21 mouse cellular contexts compared by ENCODE assay signal in genomic region chr9:86543451-86543850, GRCm38 (mm10). TPM values are rescaled to one million over a fixed set of nuclear protein-coding genes. Genes with fewer than 3 reads are reported as not detected.
DNase-seq lines count a peak whose midpoint lies in the region; ATAC-seq and TF ChIP-seq lines count a peak whose summit lies in the region.
"Had no signal": no experiment of that assay in that cellular context is flagged by ENCODE, and none has a peak within 500 bp of the region (broad histone marks: within the 10 kb centered on the region; RNA-seq: fewer than 3 reads in every experiment).

No protein-coding gene starts in this region.

- TF ChIP-seq CTCF in midbrain, postnatal 0 days (IDR thresholded peaks at IDR 0.05), result no peak
- no peak for TF ChIP-seq CTCF in forebrain, postnatal 0 days (IDR thresholded peaks at IDR 0.05; ENCODE audit: low read depth)

- no peak overlapping the region for H3K4me3 ChIP-seq in midbrain, postnatal 0 days (ENCODE audit: low read depth, low read length)
- H3K4me3 ChIP-seq in midbrain, embryonic 11.5 days (ENCODE audit: low read depth, low read length), result no peak overlapping the region
- H3K4me3 ChIP-seq in forebrain, embryonic 13.5 days, result no peak overlapping the region
- H3K4me3 ChIP-seq in forebrain, postnatal 0 days (ENCODE audit: low read depth, low read length), result no peak overlapping the region
- no peak overlapping the region for H3K4me3 ChIP-seq in embryonic facial prominence, embryonic 10.5 days
- H3K4me3 ChIP-seq: embryonic facial prominence, embryonic 12.5 days; heart, embryonic 10.5 days; hindbrain, embryonic 12.5 days had no signal

- no peaks in the 10 kb centered on the region for H3K4me1 ChIP-seq in midbrain, postnatal 0 days (ENCODE audit: insufficient read depth, low read length)
- no peaks in the 10 kb centered on the region for H3K4me1 ChIP-seq in midbrain, embryonic 11.5 days (ENCODE audit: control insufficient read depth, insufficient read depth, low read length)
- peaks cover 12% of the 10 kb centered on the region; the same call in 1 of the 2 replicates for H3K4me1 ChIP-seq in forebrain, embryonic 13.5 days
- no peaks in the 10 kb centered on the region for H3K4me1 ChIP-seq in forebrain, postnatal 0 days (ENCODE audit: insufficient read depth)
- H3K4me1 ChIP-seq in embryonic facial prominence, embryonic 10.5 days, result no peaks in the 10 kb centered on the region
- H3K4me1 ChIP-seq: embryonic facial prominence, embryonic 12.5 days; heart, embryonic 10.5 days; hindbrain, embryonic 12.5 days had no signal

- no peak for ATAC-seq in midbrain, postnatal 0 days (ENCODE audit: low FRiP score)
- no peak for ATAC-seq in midbrain, embryonic 11.5 days (ENCODE audit: low FRiP score)
- ATAC-seq in forebrain, embryonic 13.5 days, result peak; percentile 61
- ATAC-seq in forebrain, postnatal 0 days, result peak; percentile 63; the same call in 1 of the 2 replicates
- ATAC-seq: hindbrain, embryonic 16.5 days; inflammation-experienced regulatory T-cells, adult 6 months; intestine, postnatal 0 days had no signal

- WGBS in midbrain, postnatal 0 days, result 84% methylated on average over 3 of the region's 3 CpGs
- 96% methylated on average over 3 of the region's 3 CpGs for WGBS in midbrain, embryonic 11.5 days
- 19% methylated on average over 3 of the region's 3 CpGs for WGBS in forebrain, embryonic 13.5 days
- 27% methylated on average over 3 of the region's 3 CpGs for WGBS in forebrain, postnatal 0 days
- 86% methylated on average over 3 of the region's 3 CpGs for WGBS in embryonic facial prominence, embryonic 10.5 days

- no peaks in the 10 kb centered on the region for H3K27me3 ChIP-seq in midbrain, postnatal 0 days (ENCODE audit: insufficient read depth, low read length)
- H3K27me3 ChIP-seq in midbrain, embryonic 11.5 days (ENCODE audit: control insufficient read depth, insufficient read depth, low read length), result no peaks in the 10 kb centered on the region
- no peaks in the 10 kb centered on the region for H3K27me3 ChIP-seq in forebrain, embryonic 13.5 days
- no peaks in the 10 kb centered on the region for H3K27me3 ChIP-seq in forebrain, postnatal 0 days (ENCODE audit: insufficient read depth, low read length)
- H3K27me3 ChIP-seq in embryonic facial prominence, embryonic 10.5 days (replicated peaks; ENCODE audit: low read depth, poor library complexity, severe bottlenecking), result no peaks in the 10 kb centered on the region
- H3K27me3 ChIP-seq: embryonic facial prominence, embryonic 12.5 days; hindbrain, embryonic 12.5 days had no signal

- no peak overlapping the region for H3K27ac ChIP-seq in midbrain, postnatal 0 days (ENCODE audit: low read depth, low read length)
- no peak overlapping the region for H3K27ac ChIP-seq in midbrain, embryonic 11.5 days (ENCODE audit: low read depth, low read length)
- H3K27ac ChIP-seq in forebrain, embryonic 13.5 days, result peak overlapping the region; percentile 48; the same call in 1 of the 2 replicates
- H3K27ac ChIP-seq in forebrain, postnatal 0 days (ENCODE audit: low read depth, low read length), result 0 out of 2 replicates have a peak overlapping the region, but pooled peaks have one; percentile 4
- no peak overlapping the region for H3K27ac ChIP-seq in embryonic facial prominence, embryonic 10.5 days (replicated peaks)
- H3K27ac ChIP-seq: embryonic facial prominence, embryonic 12.5 days; heart, embryonic 10.5 days; hindbrain, embryonic 12.5 days had no signal

- H3K36me3 ChIP-seq in midbrain, postnatal 0 days (ENCODE audit: insufficient read depth, low read length), result peaks cover 37% of the 10 kb centered on the region
- H3K36me3 ChIP-seq in midbrain, embryonic 11.5 days (ENCODE audit: control insufficient read depth, insufficient read depth, low read length), result peaks cover under 1% of the 10 kb centered on the region; the same call in 1 of the 2 replicates
- H3K36me3 ChIP-seq in forebrain, embryonic 13.5 days (ENCODE audit: poor library complexity, severe bottlenecking), result peaks cover 58% of the 10 kb centered on the region
- H3K36me3 ChIP-seq in forebrain, postnatal 0 days (ENCODE audit: insufficient read depth), result peaks cover 43% of the 10 kb centered on the region
- H3K36me3 ChIP-seq in embryonic facial prominence, embryonic 10.5 days (replicated peaks), result peaks cover 59% of the 10 kb centered on the region

- DNase-seq in midbrain, postnatal 0 days (ENCODE audit: low spot score), result peak; percentile 3
- no peak for DNase-seq in midbrain, embryonic 11.5 days (ENCODE audit: low spot score, missing footprints)
- no peak for DNase-seq in forebrain, postnatal 0 days
- DNase-seq in urinary bladder, postnatal 4 days (ENCODE audit: low spot score in 2 of 2), result no peak
- DNase-seq in embryonic facial prominence, embryonic 10.5 days (ENCODE audit: low spot score), result no peak
- DNase-seq: adrenal gland, adult 8-10 months; adrenal gland, postnatal 36 days; cerebellum, adult 18-20 months; cerebellum, adult 9-11 months; cerebellum, postnatal 36 days; gastrocnemius, postnatal 14 days; heart, postnatal 10 days; heart, postnatal 4 days; kidney, adult 8-10 months had no signal

- no peak overlapping the region for H3K4me2 ChIP-seq in midbrain, postnatal 0 days (ENCODE audit: low read depth, low read length, poor library complexity, severe bottlenecking)
- H3K4me2 ChIP-seq in midbrain, embryonic 11.5 days, result no peak overlapping the region
- no peak overlapping the region for H3K4me2 ChIP-seq in forebrain, embryonic 13.5 days
- H3K4me2 ChIP-seq in forebrain, postnatal 0 days (ENCODE audit: low read depth), result no peak overlapping the region
- H3K4me2 ChIP-seq: embryonic facial prominence, embryonic 12.5 days; hindbrain, embryonic 12.5 days had no signal

- H3K9me3 ChIP-seq in midbrain, postnatal 0 days (ENCODE audit: low read length), result no peaks in the 10 kb centered on the region
- H3K9me3 ChIP-seq in midbrain, embryonic 11.5 days (ENCODE audit: control insufficient read depth, low read length), result no peaks in the 10 kb centered on the region
- no peaks in the 10 kb centered on the region for H3K9me3 ChIP-seq in forebrain, embryonic 13.5 days (replicated peaks)
- no peaks in the 10 kb centered on the region for H3K9me3 ChIP-seq in forebrain, postnatal 0 days (ENCODE audit: low read length)
- H3K9me3 ChIP-seq in embryonic facial prominence, embryonic 10.5 days, result no peaks in the 10 kb centered on the region
- H3K9me3 ChIP-seq: embryonic facial prominence, embryonic 12.5 days; heart, embryonic 10.5 days; hindbrain, embryonic 12.5 days had no signal

- H3K9ac ChIP-seq in midbrain, postnatal 0 days (replicated peaks; ENCODE audit: low read length, poor library complexity, severe bottlenecking), result no peak overlapping the region
- no peak overlapping the region for H3K9ac ChIP-seq in midbrain, embryonic 11.5 days (ENCODE audit: low read length)
- H3K9ac ChIP-seq in forebrain, embryonic 13.5 days, result no peak overlapping the region
- H3K9ac ChIP-seq in forebrain, postnatal 0 days, result no peak overlapping the region
- H3K9ac ChIP-seq: embryonic facial prominence, embryonic 12.5 days; hindbrain, embryonic 12.5 days had no signal

RNA-seq across cellular contexts. Expression of gene Pgm3, which starts 28.2 kb away (rescaled TPM):
- 19.3 and 20.9 TPM in 2 replicates for total RNA-seq in midbrain, postnatal 0 days (2014; rRNA removed)
- polyA plus RNA-seq in midbrain, postnatal 0 days (2015; fragmentation: Nextera tagmentation; extraction: Ambion mirVana), result 25.1 and 25.5 TPM in 2 replicates
- 34.8 and 38.1 TPM in 2 replicates for polyA plus RNA-seq in midbrain, embryonic 11.5 days (2014; fragmentation: Nextera tagmentation; extraction: Ambion mirVana)
- 39.7 and 43.3 TPM in 2 replicates for polyA plus RNA-seq in forebrain, embryonic 13.5 days (2015; fragmentation: Nextera tagmentation; extraction: Ambion mirVana)
- total RNA-seq in forebrain, postnatal 0 days (2014; rRNA removed), result 21.7 and 25.9 TPM in 2 replicates
- 30.1 and 32.8 TPM in 2 replicates for polyA plus RNA-seq in forebrain, postnatal 0 days (2015; fragmentation: Nextera tagmentation; extraction: Ambion mirVana)
- polyA plus RNA-seq in embryonic facial prominence, embryonic 10.5 days (2016; fragmentation: Nextera tagmentation; extraction: Ambion mirVana), result 34.0 and 34.2 TPM in 2 replicates

RNA-seq across cellular contexts. Expression of gene Rwdd2a, which starts 28.3 kb away (rescaled TPM):
- total RNA-seq in midbrain, postnatal 0 days (2014; rRNA removed), result 30.4 and 38.7 TPM in 2 replicates
- 75.0 and 75.5 TPM in 2 replicates for polyA plus RNA-seq in midbrain, postnatal 0 days (2015; fragmentation: Nextera tagmentation; extraction: Ambion mirVana)
- 5.1 and 5.2 TPM in 2 replicates for polyA plus RNA-seq in midbrain, embryonic 11.5 days (2014; fragmentation: Nextera tagmentation; extraction: Ambion mirVana)
- polyA plus RNA-seq in forebrain, embryonic 13.5 days (2015; fragmentation: Nextera tagmentation; extraction: Ambion mirVana), result 5.0 and 6.2 TPM in 2 replicates
- 19.1 and 21.2 TPM in 2 replicates for total RNA-seq in forebrain, postnatal 0 days (2014; rRNA removed)
- polyA plus RNA-seq in forebrain, postnatal 0 days (2015; fragmentation: Nextera tagmentation; extraction: Ambion mirVana), result 32.9 and 40.7 TPM in 2 replicates
- 2.6 and 2.9 TPM in 2 replicates for polyA plus RNA-seq in embryonic facial prominence, embryonic 10.5 days (2016; fragmentation: Nextera tagmentation; extraction: Ambion mirVana)

Comparison
In these comparisons a context has a peak if more than half of its experiments do, and no peak if none do; other contexts are left out.
1. ATAC-seq: peak in forebrain, embryonic 13.5 days (single experiment) and forebrain, postnatal 0 days (single experiment); none in midbrain, postnatal 0 days (single experiment) and midbrain, embryonic 11.5 days (single experiment).
2. H3K27ac ChIP-seq: peak in forebrain, embryonic 13.5 days (single experiment) and forebrain, postnatal 0 days (single experiment); none in midbrain, postnatal 0 days (single experiment), midbrain, embryonic 11.5 days (single experiment) and embryonic facial prominence, embryonic 10.5 days (single experiment).